Mouse (Mus musculus) neural tube, embryonic 14.5 days (tissue): ENCODE data around the gene Mark1. TPM values are rescaled to one million over a fixed set of nuclear protein-coding genes. Genes with fewer than 3 reads are reported as not detected.

ENCODE experiments used
- ATAC-seq: fragments of 200-750 bp; cut with Nextera tagmentation; 2 replicates; pipeline ENCODE4 v1.8.0; 2017; ENCODE audit warnings: low read depth, mild to moderate bottlenecking, moderate TSS enrichment, moderate library complexity
- H3K27ac ChIP-seq: fragments of 300-500 bp; sonication (generic); 2 replicates; pipeline ENCODE4 v1.5.1; 2014; ENCODE audit warnings: low read depth, mild to moderate bottlenecking, control low read depth, low read length, moderate library complexity, mixed read lengths
- H3K27me3 ChIP-seq: fragments of 300-500 bp; sonication (generic); 2 replicates; pipeline ENCODE4 v1.6.1; 2014; ENCODE audit warnings: low read length; ENCODE audit not compliant: control insufficient read depth, insufficient read depth
- H3K36me3 ChIP-seq: fragments of 300-500 bp; sonication (generic); 2 replicates; pipeline ENCODE4 v1.6.1; 2014; ENCODE audit warnings: low read length, mixed read lengths; ENCODE audit not compliant: control insufficient read depth, insufficient read depth
- H3K4me1 ChIP-seq: fragments of 300-500 bp; sonication (generic); 2 replicates; pipeline ENCODE4 v1.6.1; 2014; ENCODE audit warnings: low read length; ENCODE audit not compliant: control insufficient read depth, insufficient read depth
- H3K4me2 ChIP-seq: fragments of 300-500 bp; sonication (generic); 2 replicates; pipeline ENCODE4 v1.6.1; 2014; ENCODE audit warnings: mild to moderate bottlenecking, low read depth, low read length, control low read depth
- H3K4me3 ChIP-seq: fragments of 300-500 bp; sonication (generic); 2 replicates; pipeline ENCODE4 v1.5.1; 2014; ENCODE audit warnings: low read depth, low read length, control low read depth, mixed read lengths
- H3K9ac ChIP-seq: fragments of 300-500 bp; sonication (generic); replicated peaks from 2 replicates; pipeline ENCODE4 v1.6.1; 2014; ENCODE audit warnings: low read depth, mild to moderate bottlenecking, control low read depth, low read length, mixed read lengths
- H3K9me3 ChIP-seq: fragments of 300-500 bp; sonication (generic); 2 replicates; pipeline ENCODE4 v1.6.1; 2016; ENCODE audit warnings: low read length; ENCODE audit not compliant: control insufficient read depth
- whole genome bisulfite sequencing: fragments of 180-500 bp; shearing (Covaris S2); extraction: QIAGEN DNeasy Blood & Tissue Kit; methylation state at CpG from one replicate; pipeline ENCODE4 v1.1.7; 2014; 5-methylcytosine and 5-hydroxymethylcytosine counted together
- polyA plus RNA-seq: library from polyadenylated mRNA; unstranded; fragments of >200 nt; fragmentation: Nextera tagmentation; extraction: Ambion mirVana; gene quantifications from 2 replicates; pipeline ENCODE4 v1.2.1, GENCODE M21; 2014

The Mark1 gene
- polyA plus RNA-seq, 1 experiment from 2014 or later, result 15.2 TPM

- no peak overlapping the region for H3K27ac ChIP-seq
- no peaks in the 10 kb centered on the region for H3K4me1 ChIP-seq
- no peak overlapping the region for H3K9ac ChIP-seq
- H3K4me3 ChIP-seq, result no peak overlapping the region
- ATAC-seq, result no peak
- no peaks in the 10 kb centered on the region for H3K36me3 ChIP-seq
- H3K27me3 ChIP-seq, result no peaks in the 10 kb centered on the region
- H3K4me2 ChIP-seq, result no peak overlapping the region
- 91% methylated on average over 1 of the region's 1 CpGs for WGBS
- no peaks in the 10 kb centered on the region for H3K9me3 ChIP-seq
These were observed 141.1 kb downstream of the Mark1 start for GRCm38 (mm10) chr1:184858253-184858652.

DNA sequence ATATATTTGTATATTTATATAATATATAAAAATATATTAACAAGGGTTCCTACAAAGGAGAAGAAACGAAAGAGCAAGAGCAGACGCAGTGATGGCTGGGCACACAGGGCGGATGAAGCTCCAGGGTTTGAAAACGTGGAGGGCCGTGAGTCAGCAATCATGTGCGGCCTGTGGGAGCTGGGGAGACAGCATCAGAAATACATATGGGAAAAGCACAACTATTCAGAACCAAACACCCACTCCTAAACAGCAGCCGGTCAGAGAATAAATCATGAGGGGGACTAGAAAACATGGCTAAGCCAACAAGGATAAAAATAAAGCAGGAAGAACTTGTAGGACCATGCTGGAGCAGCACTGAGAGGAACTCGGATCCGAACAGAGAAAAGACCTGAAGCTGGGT is 142.2 kb downstream of the Mark1 start:
- WGBS, result 90% methylated on average over 9 of the region's 9 CpGs

DNA sequence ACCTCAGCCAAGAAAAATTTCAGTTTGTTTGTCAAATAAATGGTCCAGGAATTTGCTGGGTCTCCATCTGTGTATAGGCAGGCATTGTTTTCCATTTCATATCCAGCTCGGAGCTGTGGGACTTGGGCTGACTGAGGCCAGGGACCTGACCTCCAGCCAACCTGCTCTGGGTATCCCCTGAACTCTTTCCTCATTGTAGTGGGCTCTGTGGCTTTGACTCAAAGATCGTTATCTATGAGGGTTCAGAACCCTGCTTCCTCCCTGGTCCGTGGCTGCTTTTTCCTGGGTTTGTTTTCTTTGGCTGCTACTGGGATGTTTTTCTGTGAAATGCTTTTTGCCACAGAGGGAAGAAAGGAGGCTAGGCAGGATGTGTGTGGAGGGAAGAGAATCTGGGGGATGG is 145.4 kb downstream of the Mark1 start:
- no peak overlapping the region for H3K4me3 ChIP-seq
- no peak overlapping the region for H3K4me2 ChIP-seq
- H3K9ac ChIP-seq, result no peak overlapping the region
- H3K36me3 ChIP-seq, result no peaks in the 10 kb centered on the region
- WGBS, result 73% methylated on average over 3 of the region's 3 CpGs
- H3K4me1 ChIP-seq, result 0 out of 2 replicates have a peak, but pooled peaks cover 4% of the 10 kb centered on the region
- H3K27me3 ChIP-seq, result peaks cover 2% of the 10 kb centered on the region; the same call in 1 of the 2 replicates
- ATAC-seq, result no peak
- H3K27ac ChIP-seq, result no peak overlapping the region; the same call in 1 of the 2 replicates
- H3K9me3 ChIP-seq, result no peaks in the 10 kb centered on the region

More for the DNA sequence above, 142.2 kb downstream of the Mark1 start:
- Histone ChIP-seq H3K27me3 (no peaks in the 10 kb centered on the region), H3K4me3 (no peak overlapping the region), H3K27ac (no peak overlapping the region), H3K9ac (no peak overlapping the region), H3K4me1 (no peaks in the 10 kb centered on the region), H3K36me3 (no peaks in the 10 kb centered on the region), H3K4me2 (no peak overlapping the region), H3K9me3 (no peaks in the 10 kb centered on the region)
- no peak for ATAC-seq

- 0 out of 2 replicates have a peak, but pooled peaks cover 4% of the 10 kb centered on the region for H3K4me1 ChIP-seq
- no peak overlapping the region for H3K27ac ChIP-seq
- H3K36me3 ChIP-seq, result no peaks in the 10 kb centered on the region
- H3K27me3 ChIP-seq, result peaks cover 2% of the 10 kb centered on the region; the same call in 1 of the 2 replicates
- WGBS, result 38% methylated on average over 5 of the region's 5 CpGs
- H3K9me3 ChIP-seq, result no peaks in the 10 kb centered on the region
- no peak overlapping the region for H3K9ac ChIP-seq
- H3K4me2 ChIP-seq, result peak overlapping the region; percentile 8; the same call in 1 of the 2 replicates
- no peak overlapping the region for H3K4me3 ChIP-seq
- ATAC-seq, result no peak
These were observed 146.0 kb downstream of the Mark1 start for GRCm38 (mm10) chr1:184853339-184853738.

DNA sequence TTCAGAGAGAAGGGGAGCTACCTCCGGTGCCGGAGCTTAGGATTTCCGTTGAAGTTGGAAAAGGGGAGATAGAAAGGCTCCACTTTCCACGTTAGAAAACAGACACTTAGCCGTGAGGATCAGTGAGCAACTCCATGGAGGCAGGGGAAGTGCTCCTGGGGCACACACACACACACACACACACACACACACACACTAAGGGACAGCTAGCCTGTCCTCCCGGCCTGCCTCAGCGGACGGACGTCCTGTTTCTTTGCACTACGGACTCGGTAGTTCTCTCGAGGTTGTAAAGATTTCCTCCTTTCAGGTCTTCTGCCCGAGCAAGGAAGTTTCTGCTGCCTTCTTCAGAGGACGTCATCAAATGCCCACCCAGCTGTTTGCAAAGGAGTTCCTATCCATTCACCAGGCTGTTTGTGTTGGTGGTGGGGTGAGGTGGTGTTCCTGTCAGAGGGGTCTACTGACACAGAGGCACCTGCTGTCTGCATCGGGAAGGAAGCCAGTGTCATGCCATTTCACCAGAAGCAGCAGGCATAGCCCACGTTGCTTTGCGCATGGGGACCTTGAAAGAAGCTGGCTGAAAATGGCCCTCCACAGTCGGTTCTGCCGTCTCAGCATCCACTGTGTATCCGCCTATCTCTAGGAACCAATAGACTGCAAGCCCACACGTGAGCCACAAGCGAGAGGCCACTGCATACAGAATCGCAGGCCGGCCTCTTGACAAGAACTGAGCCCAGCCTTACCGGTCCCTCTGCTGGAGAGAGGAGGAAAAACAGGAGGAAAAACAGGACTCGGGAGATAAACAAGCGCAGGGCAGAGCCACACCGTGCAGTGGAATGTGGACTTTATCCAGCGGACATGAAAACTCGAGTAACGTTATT is 147.4 kb downstream of the Mark1 start:
- peak overlapping the region; percentile 37 for H3K4me2 ChIP-seq
- H3K27ac ChIP-seq, result peak overlapping the region; percentile 39; the same call in 1 of the 2 replicates
- H3K9ac ChIP-seq, result no peak overlapping the region
- H3K27me3 ChIP-seq, result peaks cover 2% of the 10 kb centered on the region; the same call in 1 of the 2 replicates
- WGBS, result 17% methylated on average over 31 of the region's 31 CpGs
- no peaks in the 10 kb centered on the region for H3K36me3 ChIP-seq
- H3K9me3 ChIP-seq, result no peaks in the 10 kb centered on the region
- 0 out of 2 replicates have a peak, but pooled peaks cover 4% of the 10 kb centered on the region for H3K4me1 ChIP-seq
- no peak overlapping the region for H3K4me3 ChIP-seq
- peak; percentile 96 for ATAC-seq

DNA sequence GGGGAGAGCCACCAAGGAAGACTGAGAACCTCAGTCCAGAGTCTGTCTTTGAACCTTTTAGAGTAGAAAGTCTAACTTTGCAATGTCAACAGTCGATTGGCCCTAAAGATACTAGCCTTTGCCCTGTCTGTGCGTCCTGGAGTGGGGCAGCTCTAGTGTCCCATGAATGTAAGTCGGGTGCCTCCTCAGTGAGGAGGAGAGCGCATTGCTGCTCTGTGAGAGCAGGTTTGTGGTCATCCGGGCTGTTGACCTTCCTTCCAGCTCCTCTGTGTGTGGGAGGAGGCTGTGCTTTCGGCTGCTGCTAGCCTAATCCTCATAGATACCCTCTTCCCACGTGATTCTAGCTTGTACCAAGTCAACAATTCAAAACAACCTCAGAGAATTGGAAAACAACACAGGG is 148.2 kb downstream of the Mark1 start:
- Histone ChIP-seq H3K27me3 (peaks cover 2% of the 10 kb centered on the region; the same call in 1 of the 2 replicates), H3K4me3 (no peak overlapping the region), H3K9ac (no peak overlapping the region), H3K36me3 (no peaks in the 10 kb centered on the region), H3K4me1 (0 out of 2 replicates have a peak, but pooled peaks cover 4% of the 10 kb centered on the region), H3K9me3 (no peaks in the 10 kb centered on the region), H3K27ac (no peak overlapping the region), H3K4me2 (no peak overlapping the region)
- ATAC-seq, result no peak
- WGBS, result 56% methylated on average over 7 of the region's 7 CpGs

DNA sequence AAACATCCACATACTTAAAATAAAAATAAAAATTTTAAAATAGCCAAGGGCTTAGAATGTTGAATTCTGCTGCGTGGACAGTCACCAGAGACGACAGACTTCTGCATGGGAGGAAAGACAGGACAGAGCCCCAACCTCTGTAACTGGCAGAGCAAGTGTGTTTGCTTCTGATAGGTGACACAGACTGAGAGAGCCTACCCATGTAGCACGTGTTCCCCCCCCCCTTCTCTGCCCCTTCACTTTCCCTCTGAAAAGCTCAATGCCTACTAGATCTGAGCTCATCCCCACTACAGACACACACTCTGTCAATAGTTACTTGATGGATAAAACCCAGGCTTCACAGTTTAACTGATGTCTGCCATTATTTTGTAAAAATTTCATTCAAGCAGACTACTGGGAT is 152.4 kb downstream of the Mark1 start:
- H3K27ac ChIP-seq, result no peak overlapping the region
- H3K9me3 ChIP-seq, result no peaks in the 10 kb centered on the region
- WGBS, result 75% methylated on average over 3 of the region's 3 CpGs
- H3K4me1 ChIP-seq, result peaks cover 11% of the 10 kb centered on the region
- H3K4me2 ChIP-seq, result no peak overlapping the region
- H3K27me3 ChIP-seq, result peaks cover 2% of the 10 kb centered on the region; the same call in 1 of the 2 replicates
- H3K36me3 ChIP-seq, result no peaks in the 10 kb centered on the region
- ATAC-seq, result no peak
- no peak overlapping the region for H3K4me3 ChIP-seq
- no peak overlapping the region for H3K9ac ChIP-seq
